Mouse (Mus musculus): ENCODE measurements at regions not wholly inside any gene's neighbourhood (a gene's known extent, or its start where the extent isn't known, plus 50 kb on each side); places are given as distances from the start of the nearest gene placed in this dataset.
A peak's percentile ranks its signal among the peaks of the same experiment; 100 is the strongest.

GRCm38 (mm10) chr12:106993011-106993410 is 495.4 kb upstream of the 3110018I06Rik start:
- ATAC-seq, result no peak
- Histone ChIP-seq H3K9me3 (ENCODE audit: control insufficient read depth, low read length) (no peaks in the 10 kb centered on the region), H3K4me1 (replicated peaks; ENCODE audit: control insufficient read depth, insufficient read depth, low read length) (no peaks in the 10 kb centered on the region), H3K27me3 (replicated peaks; ENCODE audit: control insufficient read depth, insufficient read depth, low read length) (no peaks in the 10 kb centered on the region), H3K4me3 (replicated peaks; ENCODE audit: low read length) (no peak overlapping the region), H3K9ac (replicated peaks; ENCODE audit: low read depth, low read length) (no peak overlapping the region), H3K27ac (ENCODE audit: low read length) (no peak overlapping the region), H3K4me2 (ENCODE audit: low read length) (no peak overlapping the region), H3K36me3 (ENCODE audit: control insufficient read depth, insufficient read depth) (no peaks in the 10 kb centered on the region)
- WGBS, result 81% methylated on average over 4 of the region's 4 CpGs

- H3K9me3 ChIP-seq (ENCODE audit: control insufficient read depth, low read length), result no peaks in the 10 kb centered on the region
- no peaks in the 10 kb centered on the region for H3K36me3 ChIP-seq (ENCODE audit: control insufficient read depth, insufficient read depth)
- peak overlapping the region; percentile 53 for H3K27ac ChIP-seq (ENCODE audit: low read length)
- no peak overlapping the region for H3K4me3 ChIP-seq (replicated peaks; ENCODE audit: low read length)
- peak overlapping the region; percentile 20 for H3K4me2 ChIP-seq (ENCODE audit: low read length)
- H3K4me1 ChIP-seq (replicated peaks; ENCODE audit: control insufficient read depth, insufficient read depth, low read length), result peaks cover 13% of the 10 kb centered on the region
- ATAC-seq, result peak; percentile 67
- H3K27me3 ChIP-seq (replicated peaks; ENCODE audit: control insufficient read depth, insufficient read depth, low read length), result no peaks in the 10 kb centered on the region
- WGBS, result 31% methylated on average over 20 of the region's 20 CpGs
- no peak overlapping the region for H3K9ac ChIP-seq (replicated peaks; ENCODE audit: low read depth, low read length)
These were observed 477.2 kb upstream of the 3110018I06Rik start for GRCm38 (mm10) chr12:107010995-107011786.

GRCm38 (mm10) chr12:107016801-107017200 is 471.6 kb upstream of the 3110018I06Rik start:
- H3K9ac ChIP-seq (replicated peaks; ENCODE audit: low read depth, low read length), result no peak overlapping the region
- 0 out of 2 replicates have a peak, but pooled peaks cover under 1% of the 10 kb centered on the region for H3K4me1 ChIP-seq (replicated peaks; ENCODE audit: control insufficient read depth, insufficient read depth, low read length)
- no peaks in the 10 kb centered on the region for H3K36me3 ChIP-seq (ENCODE audit: control insufficient read depth, insufficient read depth)
- no peak for ATAC-seq
- 71% methylated on average over 2 of the region's 2 CpGs for WGBS
- no peak overlapping the region for H3K27ac ChIP-seq (ENCODE audit: low read length)
- H3K4me2 ChIP-seq (ENCODE audit: low read length), result no peak overlapping the region
- H3K27me3 ChIP-seq (replicated peaks; ENCODE audit: control insufficient read depth, insufficient read depth, low read length), result no peaks in the 10 kb centered on the region
- H3K4me3 ChIP-seq (replicated peaks; ENCODE audit: low read length), result no peak overlapping the region
- H3K9me3 ChIP-seq (ENCODE audit: control insufficient read depth, low read length), result no peaks in the 10 kb centered on the region

- H3K4me2 ChIP-seq (ENCODE audit: low read length), result no peak overlapping the region
- H3K9ac ChIP-seq (replicated peaks; ENCODE audit: low read depth, low read length), result no peak overlapping the region
- no peaks in the 10 kb centered on the region for H3K4me1 ChIP-seq (replicated peaks; ENCODE audit: control insufficient read depth, insufficient read depth, low read length)
- H3K27me3 ChIP-seq (replicated peaks; ENCODE audit: control insufficient read depth, insufficient read depth, low read length), result no peaks in the 10 kb centered on the region
- H3K4me3 ChIP-seq (replicated peaks; ENCODE audit: low read length), result no peak overlapping the region
- H3K9me3 ChIP-seq (ENCODE audit: control insufficient read depth, low read length), result no peaks in the 10 kb centered on the region
- no peak overlapping the region for H3K27ac ChIP-seq (ENCODE audit: low read length)
- WGBS, result 85% methylated on average over 1 of the region's 1 CpGs
- H3K36me3 ChIP-seq (ENCODE audit: control insufficient read depth, insufficient read depth), result no peaks in the 10 kb centered on the region
- no peak for ATAC-seq
These were observed 466.6 kb upstream of the 3110018I06Rik start for GRCm38 (mm10) chr12:107021806-107022205.

- ATAC-seq, result no peak
- Histone ChIP-seq H3K27me3 (replicated peaks; ENCODE audit: control insufficient read depth, insufficient read depth, low read length) (no peaks in the 10 kb centered on the region), H3K9me3 (ENCODE audit: control insufficient read depth, low read length) (no peaks in the 10 kb centered on the region), H3K9ac (replicated peaks; ENCODE audit: low read depth, low read length) (no peak overlapping the region), H3K4me3 (replicated peaks; ENCODE audit: low read length) (no peak overlapping the region), H3K36me3 (ENCODE audit: control insufficient read depth, insufficient read depth) (no peaks in the 10 kb centered on the region), H3K4me2 (ENCODE audit: low read length) (no peak overlapping the region), H3K27ac (ENCODE audit: low read length) (no peak overlapping the region), H3K4me1 (replicated peaks; ENCODE audit: control insufficient read depth, insufficient read depth, low read length) (no peaks in the 10 kb centered on the region)
- 75% methylated on average over 5 of the region's 5 CpGs for WGBS
These were observed 461.6 kb upstream of the 3110018I06Rik start for GRCm38 (mm10) chr12:107026821-107027220.

GRCm38 (mm10) chr12:107027842-107028549 is 460.4 kb upstream of the 3110018I06Rik start:
- no peak for ATAC-seq
- 34% methylated on average over 23 of the region's 23 CpGs for WGBS
- Histone ChIP-seq H3K9me3 (ENCODE audit: control insufficient read depth, low read length) (no peaks in the 10 kb centered on the region), H3K27me3 (replicated peaks; ENCODE audit: control insufficient read depth, insufficient read depth, low read length) (no peaks in the 10 kb centered on the region), H3K4me1 (replicated peaks; ENCODE audit: control insufficient read depth, insufficient read depth, low read length) (no peaks in the 10 kb centered on the region), H3K4me2 (ENCODE audit: low read length) (no peak overlapping the region; the same call in 1 of the 2 replicates), H3K4me3 (replicated peaks; ENCODE audit: low read length) (no peak overlapping the region), H3K9ac (replicated peaks; ENCODE audit: low read depth, low read length) (no peak overlapping the region), H3K27ac (ENCODE audit: low read length) (no peak overlapping the region), H3K36me3 (ENCODE audit: control insufficient read depth, insufficient read depth) (no peaks in the 10 kb centered on the region)

- H3K9me3 ChIP-seq (ENCODE audit: control insufficient read depth, low read length), result no peaks in the 10 kb centered on the region
- WGBS, result 61% methylated on average over 1 of the region's 1 CpGs
- no peak overlapping the region for H3K4me2 ChIP-seq (ENCODE audit: low read length)
- H3K4me3 ChIP-seq (replicated peaks; ENCODE audit: low read length), result no peak overlapping the region
- ATAC-seq, result no peak
- H3K4me1 ChIP-seq (replicated peaks; ENCODE audit: control insufficient read depth, insufficient read depth, low read length), result no peaks in the 10 kb centered on the region
- no peak overlapping the region for H3K27ac ChIP-seq (ENCODE audit: low read length)
- H3K36me3 ChIP-seq (ENCODE audit: control insufficient read depth, insufficient read depth), result no peaks in the 10 kb centered on the region
- no peaks in the 10 kb centered on the region for H3K27me3 ChIP-seq (replicated peaks; ENCODE audit: control insufficient read depth, insufficient read depth, low read length)
- H3K9ac ChIP-seq (replicated peaks; ENCODE audit: low read depth, low read length), result no peak overlapping the region
These were observed 459.4 kb upstream of the 3110018I06Rik start for GRCm38 (mm10) chr12:107028985-107029384.

- WGBS, result 70% methylated on average over 6 of the region's 6 CpGs
- no peak for ATAC-seq
- Histone ChIP-seq H3K27me3 (replicated peaks; ENCODE audit: control insufficient read depth, insufficient read depth, low read length) (no peaks in the 10 kb centered on the region), H3K4me3 (replicated peaks; ENCODE audit: low read length) (no peak overlapping the region), H3K36me3 (ENCODE audit: control insufficient read depth, insufficient read depth) (no peaks in the 10 kb centered on the region), H3K9me3 (ENCODE audit: control insufficient read depth, low read length) (no peaks in the 10 kb centered on the region), H3K9ac (replicated peaks; ENCODE audit: low read depth, low read length) (no peak overlapping the region), H3K4me2 (ENCODE audit: low read length) (no peak overlapping the region), H3K27ac (ENCODE audit: low read length) (no peak overlapping the region), H3K4me1 (replicated peaks; ENCODE audit: control insufficient read depth, insufficient read depth, low read length) (no peaks in the 10 kb centered on the region)
These were observed 452.1 kb upstream of the 3110018I06Rik start for GRCm38 (mm10) chr12:107036357-107036756.

GRCm38 (mm10) chr12:107041927-107042652 is 446.3 kb upstream of the 3110018I06Rik start:
- Histone ChIP-seq H3K4me2 (ENCODE audit: low read length) (peak overlapping the region; percentile 12; the same call in 1 of the 2 replicates), H3K4me1 (replicated peaks; ENCODE audit: control insufficient read depth, insufficient read depth, low read length) (peaks cover 11% of the 10 kb centered on the region)
- ATAC-seq, result peak; percentile 49; the same call in 1 of the 2 replicates

More at GRCm38 (mm10) chr12:107041927-107042652, 446.3 kb upstream of the 3110018I06Rik start:
- Histone ChIP-seq H3K36me3 (ENCODE audit: control insufficient read depth, insufficient read depth) (no peaks in the 10 kb centered on the region), H3K27ac (ENCODE audit: low read length) (0 out of 2 replicates have a peak overlapping the region, but pooled peaks have one; percentile 13), H3K9me3 (ENCODE audit: control insufficient read depth, low read length) (no peaks in the 10 kb centered on the region), H3K27me3 (replicated peaks; ENCODE audit: control insufficient read depth, insufficient read depth, low read length) (no peaks in the 10 kb centered on the region), H3K9ac (replicated peaks; ENCODE audit: low read depth, low read length) (no peak overlapping the region), H3K4me3 (replicated peaks; ENCODE audit: low read length) (no peak overlapping the region)
- WGBS, result 29% methylated on average over 13 of the region's 13 CpGs

Data from forebrain, embryonic 16.5 days (tissue).